Mouse (Mus musculus): ENCODE measurements at regions not wholly inside any gene's neighbourhood (a gene's known extent, or its start where the extent isn't known, plus 50 kb on each side); places are given as distances from the start of the nearest gene placed in this dataset.

DNA sequence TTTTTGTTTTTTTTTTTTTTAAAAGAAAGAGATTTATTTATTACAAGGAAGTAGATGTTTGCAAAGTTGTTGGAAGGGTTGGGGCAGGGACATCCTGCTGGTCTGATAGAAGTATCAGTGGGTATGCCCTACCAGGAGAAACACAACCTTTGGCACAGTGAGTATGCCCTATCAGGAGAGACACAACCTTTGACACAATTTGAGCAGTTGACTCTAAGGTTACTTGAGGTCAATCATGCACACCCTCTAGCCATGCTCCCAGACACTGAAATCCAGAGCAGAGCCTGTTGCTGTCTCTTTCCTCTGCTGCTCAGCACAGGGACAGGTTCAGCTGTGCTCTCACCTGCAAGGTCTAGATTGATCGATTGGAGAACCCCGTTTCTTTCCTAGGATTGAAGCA lies 164.2 kb upstream of the Gjb5 start:
- DNase-seq (ENCODE audit: low read depth, low spot score), result no peak

DNA sequence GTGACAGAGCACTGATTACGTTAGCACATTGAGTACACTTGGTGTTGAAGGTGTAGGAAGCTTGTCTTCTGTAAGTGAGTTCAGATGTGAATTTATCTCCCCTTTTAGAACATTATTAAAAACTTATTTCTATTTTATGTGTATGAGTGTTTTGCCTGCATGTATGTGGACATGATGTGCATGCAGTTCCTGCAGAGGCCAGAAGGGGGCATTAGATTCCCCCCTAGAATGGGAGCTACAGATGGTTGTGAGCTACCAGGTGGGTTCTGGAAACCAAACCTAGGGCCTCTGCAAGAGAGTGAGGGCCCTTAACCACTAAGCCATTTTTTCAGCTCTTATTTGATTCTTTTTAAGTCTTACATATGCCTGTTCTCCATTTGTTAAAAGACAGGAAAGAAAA lies 160.0 kb upstream of the Gjb5 start:
- DNase-seq (ENCODE audit: low read depth, low spot score), result peak; percentile 6

DNA sequence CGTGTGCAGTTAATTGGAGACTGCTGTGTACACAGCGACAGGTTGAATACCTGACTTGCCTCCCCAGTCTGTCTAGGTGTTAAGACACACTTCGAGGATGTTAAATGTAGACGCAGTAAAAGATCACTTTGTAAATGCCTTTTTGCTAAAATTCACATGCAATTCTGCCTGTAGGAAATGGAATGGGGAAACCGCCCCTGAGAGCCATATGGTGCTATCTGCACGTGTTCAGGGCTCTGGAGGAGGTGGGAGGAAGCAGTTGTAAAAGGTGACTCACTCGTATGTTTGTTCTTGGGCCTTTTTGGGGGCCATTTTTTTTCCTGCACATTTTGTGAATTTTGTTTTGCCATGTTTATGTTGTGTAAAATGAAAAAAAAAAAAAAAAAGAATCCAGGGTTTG lies 159.6 kb upstream of the Gjb5 start:
- DNase-seq (ENCODE audit: low read depth, low spot score), result no peak

DNA sequence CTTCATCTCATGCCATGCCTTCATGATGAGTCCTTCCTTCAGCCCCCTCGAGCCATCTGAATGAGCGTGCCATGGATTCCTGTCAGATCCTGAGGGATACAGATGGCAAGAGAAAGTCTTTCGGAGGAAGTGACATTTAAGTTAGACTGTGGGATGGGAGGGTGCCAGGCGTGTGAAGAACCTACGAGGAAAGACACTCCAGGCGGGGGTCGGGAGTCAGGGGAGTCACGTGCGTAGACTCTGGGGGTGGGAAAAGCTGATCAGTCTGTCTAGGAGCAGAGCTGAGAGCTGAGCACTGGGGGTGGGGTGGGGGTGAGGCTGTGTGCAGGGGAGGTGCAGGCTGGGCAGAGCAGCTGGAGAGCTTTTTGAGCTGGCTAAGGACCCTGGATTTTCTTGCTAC lies 152.0 kb upstream of the Gjb5 start:
- DNase-seq (ENCODE audit: low read depth, low spot score), result no peak

DNA sequence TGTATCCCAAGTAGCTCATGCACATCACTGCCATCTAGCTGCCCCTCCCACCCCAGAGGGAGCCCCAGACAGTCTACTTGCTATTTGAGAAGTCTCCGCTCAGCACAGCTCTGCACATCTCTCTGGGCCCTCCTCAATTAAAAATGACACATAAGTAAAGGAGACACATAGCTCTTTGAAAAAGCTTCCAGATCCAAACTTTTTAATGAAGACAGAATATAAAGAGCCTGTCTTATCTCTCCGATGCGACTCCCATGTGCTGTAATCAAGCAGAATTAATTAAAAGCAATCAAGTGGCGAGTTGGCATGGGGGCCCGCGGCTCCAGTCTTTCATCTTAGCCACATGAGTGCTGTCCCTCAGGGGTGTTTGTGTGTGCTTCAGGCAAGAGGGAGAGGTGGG lies 144.6 kb upstream of the Gjb5 start:
- DNase-seq (ENCODE audit: low read depth, low spot score), result no peak

DNA sequence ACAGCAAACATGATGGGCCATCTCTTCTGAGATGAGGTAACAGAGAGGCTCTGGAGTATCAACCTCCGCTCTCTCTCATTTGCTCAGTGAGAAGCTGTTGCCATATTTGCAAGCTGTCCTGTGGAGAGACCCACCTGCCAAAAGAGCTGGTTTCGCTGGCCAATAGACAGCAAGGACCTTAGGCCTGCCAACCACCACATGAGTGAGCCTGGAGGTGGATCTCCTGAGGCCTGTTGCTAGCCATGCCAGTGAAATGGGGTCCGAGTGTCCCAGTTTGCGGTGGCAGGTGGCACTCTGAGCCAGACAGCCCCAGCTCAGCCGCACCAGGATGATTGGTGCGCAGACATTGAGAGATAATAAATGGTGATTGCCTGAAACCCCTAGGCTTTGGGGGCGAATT lies 143.9 kb upstream of the Gjb5 start:
- DNase-seq (ENCODE audit: low read depth, low spot score), result no peak

DNA sequence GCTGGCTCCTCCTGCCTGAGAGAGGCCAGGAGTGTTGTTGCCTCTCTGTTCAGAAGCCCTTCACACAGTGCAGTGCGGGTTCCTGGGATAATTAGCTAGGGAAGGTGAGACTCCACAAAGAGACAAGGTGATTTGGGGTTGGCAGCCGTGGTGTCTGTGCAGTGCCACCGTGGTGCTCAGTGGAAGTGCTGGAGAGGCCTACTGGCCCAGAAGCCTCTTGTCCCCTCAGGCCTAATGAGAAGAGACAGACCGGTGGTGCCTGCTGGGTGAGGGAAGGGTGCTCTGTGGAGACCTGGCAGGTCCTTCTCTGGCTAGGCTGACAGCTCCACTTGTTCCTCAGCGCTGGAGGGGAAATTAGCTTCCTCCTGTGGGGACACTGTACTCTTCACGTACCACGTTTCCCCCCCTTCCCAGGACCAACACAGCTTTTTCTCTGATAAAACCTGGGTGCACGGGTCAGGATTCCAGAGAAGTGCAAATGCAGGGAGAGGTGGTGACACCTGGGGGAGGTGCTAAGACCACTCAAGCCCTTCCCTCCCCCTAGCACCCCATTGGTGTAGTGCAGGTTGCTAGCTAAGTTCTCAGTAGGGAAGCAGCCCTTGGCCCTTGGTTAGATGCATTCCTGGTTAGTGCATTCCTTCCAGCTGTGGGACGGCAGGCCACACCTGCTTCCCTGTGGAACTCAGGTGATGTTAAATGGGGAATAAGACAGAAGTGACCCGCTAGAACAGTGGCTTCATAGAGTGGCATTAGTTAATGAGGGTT lies 129.2 kb upstream of the Gjb5 start:
- DNase-seq (ENCODE audit: low read depth, low spot score), result no peak

DNA sequence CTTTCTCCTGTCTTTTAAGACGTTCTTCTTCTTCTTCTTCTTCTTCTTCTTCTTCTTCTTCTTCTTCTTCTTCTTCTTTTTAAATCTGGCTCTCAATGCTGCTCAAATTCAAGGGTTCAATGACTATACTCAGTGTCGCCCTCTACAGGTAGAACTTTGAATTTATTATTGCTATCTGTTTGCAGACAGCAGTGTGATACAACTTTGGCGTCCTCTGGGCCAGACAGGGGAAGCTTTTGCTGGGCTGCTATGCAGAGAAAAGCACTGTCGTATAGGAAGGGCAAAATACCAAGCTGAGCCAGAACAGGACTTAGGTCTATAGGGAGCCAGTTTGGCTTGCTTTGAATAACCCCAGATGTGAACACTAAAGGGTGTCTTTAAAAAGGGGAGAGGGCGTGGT lies 127.3 kb upstream of the Gjb5 start:
- DNase-seq (ENCODE audit: low read depth, low spot score), result no peak

DNA sequence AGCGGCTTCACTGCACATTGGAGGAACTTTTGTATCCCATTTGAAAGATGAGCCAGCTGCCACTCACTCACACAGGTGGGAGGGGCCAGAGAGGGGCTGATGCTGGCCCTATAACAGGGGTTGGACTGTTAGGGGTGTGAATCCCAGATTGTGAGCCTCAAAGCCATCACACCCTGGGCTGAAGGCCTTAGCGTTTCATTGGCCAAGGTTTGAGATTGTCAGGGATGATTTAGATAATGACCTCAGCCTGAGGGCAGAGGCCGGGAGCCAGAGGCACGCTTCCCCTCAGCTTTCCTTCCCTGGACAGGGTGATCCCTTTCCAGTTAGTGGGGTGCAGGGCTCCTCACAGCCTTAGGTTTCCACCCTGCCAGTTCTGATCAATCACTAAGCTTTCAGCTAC lies 124.5 kb upstream of the Gjb5 start:
- no peak for DNase-seq (ENCODE audit: low read depth, low spot score)

DNA sequence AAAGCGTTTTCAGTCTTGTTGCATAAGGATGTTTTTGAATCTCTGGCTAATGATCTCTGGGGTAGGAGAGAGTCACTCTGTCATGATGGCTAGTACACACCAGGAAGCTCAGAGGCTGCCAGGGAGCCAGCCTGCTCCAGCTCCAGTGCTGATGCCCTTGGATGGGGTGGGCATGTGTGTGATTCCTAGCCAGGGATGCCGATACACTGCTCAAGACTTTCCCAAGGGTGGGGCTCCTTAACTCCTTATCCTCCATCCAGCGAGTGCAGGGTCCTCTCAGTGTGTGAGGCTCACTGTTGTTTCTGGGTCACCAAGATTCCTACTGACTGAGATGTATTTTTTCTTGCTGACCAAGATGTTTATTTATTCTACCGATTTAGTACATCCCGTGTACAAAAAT lies 122.4 kb upstream of the Gjb5 start:
- DNase-seq (ENCODE audit: low read depth, low spot score), result no peak

DNA sequence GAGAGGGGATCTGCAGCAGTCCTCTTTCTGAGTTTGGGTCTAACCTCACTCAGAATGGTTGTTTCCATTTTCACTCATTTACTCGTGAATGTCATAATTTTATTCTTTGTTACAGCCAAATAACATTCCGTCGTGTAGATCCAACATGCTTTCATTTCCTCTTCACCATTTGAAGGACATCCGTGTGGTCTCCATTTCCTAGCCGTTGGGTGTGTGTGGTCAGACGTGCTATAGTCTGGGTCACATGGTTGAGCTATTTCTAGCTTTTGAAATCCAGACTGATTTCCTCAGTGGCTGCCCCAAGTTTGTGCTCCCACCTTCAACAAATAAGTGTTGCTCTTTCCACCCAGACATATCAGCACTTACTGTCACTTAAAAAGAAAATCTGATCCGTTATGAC lies 111.9 kb upstream of the Gjb5 start:
- DNase-seq (ENCODE audit: low read depth, low spot score), result no peak

DNA sequence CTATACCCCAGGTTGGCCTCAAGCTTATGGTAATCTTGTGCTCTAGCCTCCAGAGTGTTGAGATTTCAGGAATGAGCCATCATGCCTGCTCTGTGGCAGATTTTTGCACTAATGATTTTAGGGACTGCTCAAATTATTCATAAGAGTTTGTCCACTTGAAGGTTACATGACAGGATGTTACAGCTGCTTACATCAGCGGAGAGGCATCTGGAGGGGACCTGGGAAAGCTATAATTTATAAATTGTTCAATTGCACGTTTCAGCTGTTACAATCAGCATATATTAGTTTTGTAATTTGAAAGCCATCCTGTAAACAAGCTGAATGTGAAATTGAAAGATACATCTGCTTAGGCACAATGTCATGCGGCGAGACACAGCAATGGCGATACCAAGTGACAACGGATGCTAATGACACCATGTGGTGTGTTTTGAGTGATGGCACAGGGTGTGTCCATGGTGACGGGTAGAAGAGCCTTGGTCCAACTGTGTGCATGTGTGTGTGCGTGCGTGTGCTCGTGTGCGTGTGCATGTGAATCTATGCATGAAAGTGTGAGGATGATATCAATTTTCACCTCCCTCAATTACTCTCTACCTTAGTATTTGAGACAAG lies 96.6 kb upstream of the Gjb5 start:
- no peak for DNase-seq (ENCODE audit: low read depth, low spot score)

DNA sequence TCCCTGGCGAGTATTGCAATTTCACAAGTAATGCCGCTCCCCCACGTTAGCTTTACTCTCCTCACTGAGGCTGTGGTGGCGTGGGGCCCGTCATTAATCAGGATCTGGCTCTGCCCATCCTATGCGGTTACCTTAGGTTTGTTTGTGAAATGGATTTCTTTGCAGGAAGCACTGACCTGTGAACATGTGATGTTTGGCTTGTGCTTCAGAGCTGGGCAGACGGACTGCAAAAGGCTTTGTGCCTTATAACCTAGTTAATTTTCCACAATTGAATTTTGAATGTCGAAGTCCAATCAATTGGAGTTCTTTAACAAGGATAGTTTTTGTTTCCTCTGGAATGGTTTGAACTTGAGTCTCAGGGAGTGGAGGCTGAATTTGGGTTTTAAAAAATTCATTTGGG lies 94.1 kb upstream of the Gjb5 start:
- DNase-seq (ENCODE audit: low read depth, low spot score), result no peak

DNA sequence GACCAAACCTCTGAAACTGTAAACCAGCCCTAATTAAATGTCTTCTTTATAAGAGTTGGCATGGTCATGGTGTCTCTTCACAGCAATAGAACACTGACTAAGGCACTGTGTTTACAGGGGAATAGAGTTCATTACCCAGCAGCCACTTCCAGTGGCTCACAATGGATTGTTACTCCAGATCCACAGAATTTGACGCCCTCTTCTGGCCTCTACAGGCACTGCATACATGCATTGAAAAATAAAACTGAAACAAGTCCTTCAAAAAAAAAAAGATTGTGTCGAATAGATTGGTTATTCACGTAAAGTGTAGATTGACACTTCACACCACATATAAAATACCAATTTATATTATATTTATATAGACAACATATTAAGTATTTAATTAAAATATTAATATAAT lies 87.3 kb upstream of the Gjb5 start:
- DNase-seq (ENCODE audit: low read depth, low spot score), result no peak

DNA sequence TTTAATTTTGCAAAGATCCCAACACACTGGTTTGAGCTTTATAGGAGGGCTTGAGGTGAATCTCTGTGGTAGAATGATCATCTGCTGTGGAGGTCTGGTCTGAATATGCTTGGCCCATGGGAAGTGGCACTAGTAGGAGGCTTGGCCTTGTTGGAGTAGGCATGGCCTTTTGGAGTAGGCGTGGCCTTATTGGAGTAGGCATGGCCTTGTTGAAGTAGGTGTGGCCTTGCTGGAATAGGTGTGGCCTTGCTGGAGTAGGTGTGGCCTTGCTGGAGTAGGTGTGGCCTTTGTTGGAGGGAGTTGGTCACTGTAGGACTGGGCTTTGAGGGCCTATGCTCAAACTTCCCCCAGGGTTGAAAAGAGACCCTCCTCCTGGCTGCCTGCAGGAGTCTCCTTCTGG lies 86.1 kb upstream of the Gjb5 start:
- no peak for DNase-seq (ENCODE audit: low read depth, low spot score)

DNA sequence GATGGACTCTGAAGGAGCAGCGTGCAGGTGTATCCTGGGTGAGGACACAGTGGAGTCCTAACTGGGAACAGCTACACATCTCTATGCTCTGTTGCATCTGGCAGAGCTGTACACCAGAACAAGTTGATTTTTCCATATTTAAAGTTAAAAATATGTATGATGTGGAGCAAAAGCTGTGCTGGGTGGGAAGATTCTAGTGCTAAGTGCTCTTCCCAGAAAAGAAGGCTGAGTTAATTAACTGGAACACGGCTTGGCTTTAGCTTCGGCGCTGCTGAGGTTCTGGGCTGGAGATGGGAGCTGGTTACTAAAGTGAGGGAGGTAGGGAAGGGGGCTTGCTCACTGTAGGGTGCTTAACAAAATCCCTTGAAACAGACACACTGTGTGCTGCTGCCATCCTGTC lies 84.0 kb upstream of the Gjb5 start:
- DNase-seq (ENCODE audit: low read depth, low spot score), result no peak

DNA sequence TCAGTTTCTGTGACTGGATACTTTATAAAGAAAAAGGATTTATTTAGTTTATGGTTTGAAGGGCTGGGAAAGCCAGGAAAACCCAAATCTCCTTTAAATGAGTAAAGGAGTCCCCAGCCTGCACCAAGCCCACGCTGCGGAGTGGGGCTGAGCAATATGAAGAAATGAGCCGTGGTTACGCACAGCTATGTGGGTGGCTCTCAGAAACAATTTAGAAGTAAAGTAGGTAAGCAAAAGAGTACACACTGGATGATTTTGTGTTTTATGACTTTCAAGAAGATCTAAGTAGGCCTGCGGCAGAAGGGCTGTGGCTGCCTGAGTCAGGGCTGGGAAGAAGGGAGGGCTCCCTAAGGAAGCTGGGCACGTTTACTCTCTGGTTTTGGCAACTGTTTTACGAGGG lies 82.6 kb upstream of the Gjb5 start:
- no peak for DNase-seq (ENCODE audit: low read depth, low spot score)

DNA sequence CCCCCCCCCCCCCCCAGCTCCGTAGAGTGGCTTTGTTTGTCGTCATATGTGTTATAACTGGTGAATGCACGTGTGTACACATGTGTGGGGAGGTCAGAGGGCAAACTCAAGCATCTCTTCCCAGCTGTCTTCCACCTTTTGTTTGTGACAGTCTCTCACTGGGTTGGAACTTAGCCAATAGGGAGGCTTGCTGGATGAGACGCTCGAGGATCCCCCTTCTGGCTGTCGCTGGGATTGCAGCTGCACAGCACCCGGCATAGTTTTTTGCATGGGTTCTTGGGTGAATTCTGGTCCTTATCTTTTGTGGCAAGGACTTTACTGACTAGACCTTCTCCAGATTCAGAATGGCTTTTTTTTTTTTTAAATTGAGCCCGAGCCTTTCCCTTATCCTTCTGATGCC lies 77.1 kb upstream of the Gjb5 start:
- peak; percentile 66 for DNase-seq (ENCODE audit: low read depth, low spot score)

DNA sequence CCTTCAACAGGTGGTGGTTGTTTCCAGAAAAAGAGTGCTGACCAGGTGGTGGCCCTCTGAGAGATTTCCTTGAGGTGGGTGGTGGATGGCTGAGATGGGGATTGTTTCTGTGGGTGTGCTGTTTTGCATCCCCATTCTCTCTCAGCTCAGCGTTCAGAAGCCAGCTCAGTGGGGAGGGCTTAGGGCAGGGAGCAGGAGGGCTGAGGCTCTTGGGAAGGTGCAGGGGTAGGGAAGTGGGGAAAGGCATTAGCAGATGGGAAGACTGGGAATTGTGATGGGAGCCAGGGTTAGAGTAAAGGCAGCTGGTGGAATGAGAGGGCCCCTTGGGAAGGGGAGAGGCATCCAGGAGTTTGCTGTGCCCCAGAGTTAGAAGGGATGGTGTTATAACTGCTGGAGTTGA lies 72.3 kb upstream of the Gjb5 start:
- no peak for DNase-seq (ENCODE audit: low read depth, low spot score)

DNA sequence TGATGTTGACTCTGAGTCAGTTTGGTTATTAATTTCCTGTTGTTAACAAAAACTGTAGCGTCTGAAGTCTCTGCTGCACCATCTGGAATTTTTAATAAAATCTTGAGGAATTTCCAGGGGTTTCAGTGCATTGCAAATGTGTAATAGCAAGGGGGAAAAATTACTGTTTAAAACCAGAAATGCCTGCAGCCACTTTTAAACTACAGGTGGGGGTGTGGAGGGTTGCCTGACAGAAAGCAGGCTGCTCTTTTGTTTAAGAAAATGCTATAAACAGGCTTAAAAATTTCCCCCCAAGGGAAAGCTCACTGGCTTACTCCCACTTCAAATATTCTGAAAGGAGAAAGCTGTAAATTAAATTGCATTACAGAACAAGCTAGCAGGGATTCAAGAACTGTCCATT lies 71.8 kb upstream of the Gjb5 start:
- DNase-seq (ENCODE audit: low read depth, low spot score), result no peak

DNA sequence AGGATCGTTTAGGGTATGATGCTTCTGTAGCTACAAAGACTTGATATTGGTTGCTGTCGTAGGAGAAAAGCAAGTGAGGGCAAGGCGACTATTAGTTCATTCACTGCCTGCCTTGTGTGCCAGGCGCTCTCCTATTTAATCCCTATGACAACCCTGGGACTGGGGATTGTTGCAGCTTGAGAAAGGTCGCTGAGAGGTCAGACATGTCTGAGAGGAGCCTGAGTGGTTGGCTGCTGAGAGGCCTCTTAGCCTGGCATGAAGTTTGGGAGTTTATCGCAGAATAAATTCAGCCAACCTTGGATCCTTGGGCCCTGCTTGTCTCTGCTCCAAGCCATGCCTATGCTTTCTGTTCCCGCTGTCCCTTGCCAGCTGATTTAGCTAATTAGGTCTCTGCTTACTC lies 65.9 kb upstream of the Gjb5 start:
- no peak for DNase-seq (ENCODE audit: low read depth, low spot score)

DNA sequence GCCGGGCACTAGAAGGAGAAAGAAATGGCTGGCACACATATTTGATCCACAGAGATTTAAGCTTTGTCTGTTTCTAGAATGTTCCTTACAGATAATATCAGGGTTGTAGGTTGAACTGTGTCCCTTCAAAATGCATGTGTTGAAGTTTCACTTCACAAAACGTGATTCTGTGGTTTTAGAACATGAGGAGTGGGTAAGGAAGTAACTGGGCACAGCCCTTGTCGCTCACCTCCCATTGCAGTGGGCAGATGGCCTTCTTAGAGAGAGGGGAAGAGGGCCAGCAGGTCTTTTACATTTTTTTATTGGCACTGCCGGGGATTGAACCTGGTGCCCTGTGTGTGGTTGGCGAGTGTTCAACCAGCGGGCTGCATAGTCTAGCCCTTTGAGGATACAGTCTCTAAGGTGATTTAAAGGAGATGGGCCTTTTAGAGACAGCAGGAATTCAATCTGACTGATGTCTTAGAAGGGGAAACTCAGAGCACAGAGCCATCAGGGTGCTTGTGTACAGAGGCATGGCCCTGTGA lies 64.0 kb upstream of the Gjb5 start:
- no peak for DNase-seq (ENCODE audit: low read depth, low spot score)

DNA sequence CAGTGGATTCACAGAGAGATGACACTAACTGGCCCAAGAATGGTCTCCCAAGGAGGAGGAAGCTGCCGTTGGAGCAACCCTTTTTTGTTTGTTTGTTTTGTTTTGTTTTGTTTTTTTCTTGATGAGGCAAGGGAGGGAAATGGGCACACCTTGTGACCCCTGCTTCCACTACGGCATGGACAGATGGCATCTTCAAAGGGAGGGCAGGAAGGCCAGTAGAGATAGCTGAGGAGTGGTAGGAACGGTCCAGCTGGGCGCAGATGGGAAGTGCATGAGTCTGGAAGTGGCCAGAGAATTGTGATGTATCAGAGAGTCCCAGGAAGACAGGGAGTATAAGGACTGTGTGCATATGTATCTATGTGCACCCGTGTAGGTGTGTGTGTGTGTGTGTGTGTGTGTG lies 63.1 kb upstream of the Gjb5 start:
- no peak for DNase-seq (ENCODE audit: low read depth, low spot score)

DNA sequence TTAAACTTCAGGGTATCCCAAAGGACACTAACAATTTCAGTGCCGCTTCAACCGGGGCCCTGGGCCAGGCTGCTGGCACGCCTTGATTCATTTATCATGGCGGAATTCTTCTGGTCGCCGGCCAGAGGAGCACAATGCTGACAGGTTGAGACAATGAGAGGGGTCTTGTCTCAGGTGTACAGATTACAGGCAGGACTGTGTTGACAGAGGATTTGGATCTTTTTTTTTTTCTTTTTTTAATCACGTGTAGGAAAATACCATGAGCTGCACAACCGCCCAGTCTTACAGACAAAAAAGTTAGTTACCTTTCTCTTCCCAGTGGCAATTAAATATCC lies 61.8 kb upstream of the Gjb5 start:
- DNase-seq (ENCODE audit: low read depth, low spot score), result no peak
